Mouse (Mus musculus) cerebellum, adult (tissue): ENCODE measurements around the gene Ace3.

ENCODE experiments used
- ATAC-seq: cut with Nextera tagmentation; 2 replicates; pipeline ENCODE4 v1.9.2; 2017; ENCODE audit warnings: mild to moderate bottlenecking, moderate library complexity, mixed read lengths; ENCODE audit not compliant: insufficient number of reproducible peaks, low FRiP score, low TSS enrichment

Gene Ace3

GRCm38 (mm10) chr11:105994375-105994774 lies at the start of gene Ace3:
TSS of gene Ace3 (plus strand) at chr11:105994675.
- ATAC-seq: no peak

- ATAC-seq: no peak
These were observed 49.5 kb upstream of the Ace3 start for GRCm38 (mm10) chr11:105944770-105945672.

GRCm38 (mm10) chr11:105946694-105947154 lies 47.8 kb upstream of the Ace3 start:
- no peak for ATAC-seq

GRCm38 (mm10) chr11:105948255-105948654 lies 46.2 kb upstream of the Ace3 start:
- no peak for ATAC-seq

GRCm38 (mm10) chr11:105950519-105950918 lies 44.0 kb upstream of the Ace3 start:
- ATAC-seq: no peak

GRCm38 (mm10) chr11:105951601-105952044 lies 42.9 kb upstream of the Ace3 start:
- ATAC-seq: no peak

- no peak for ATAC-seq
These were observed 42.4 kb upstream of the Ace3 start for GRCm38 (mm10) chr11:105952111-105952510.

- no peak for ATAC-seq
These were observed 41.5 kb upstream of the Ace3 start, which contains the start of gene Cyb561 for GRCm38 (mm10) chr11:105952911-105953386. TSS of gene Cyb561 (minus strand) at chr11:105953336.

- ATAC-seq: no peak
These were observed 41.1 kb upstream of the Ace3 start for GRCm38 (mm10) chr11:105953402-105953801.

GRCm38 (mm10) chr11:105955815-105956430 lies 38.6 kb upstream of the Ace3 start:
- ATAC-seq: no peak

- ATAC-seq: no peak
These were observed 37.0 kb upstream of the Ace3 start for GRCm38 (mm10) chr11:105957501-105957900.

- ATAC-seq: no peak
These were observed 35.9 kb upstream of the Ace3 start for GRCm38 (mm10) chr11:105958566-105958965.

- no peak for ATAC-seq
These were observed 35.1 kb upstream of the Ace3 start for GRCm38 (mm10) chr11:105959355-105959754.

GRCm38 (mm10) chr11:105964691-105965090 lies 29.8 kb upstream of the Ace3 start:
- ATAC-seq: no peak

- ATAC-seq: no peak
These were observed 28.2 kb upstream of the Ace3 start for GRCm38 (mm10) chr11:105966288-105966687.

GRCm38 (mm10) chr11:105967741-105968574 lies 26.5 kb upstream of the Ace3 start, which contains the start of gene Ace:
TSS of gene Ace (plus strand) at chr11:105967945.
- ATAC-seq: no peak; the same call in 1 of the 2 replicates

- no peak for ATAC-seq
These were observed 25.5 kb upstream of the Ace3 start for GRCm38 (mm10) chr11:105968948-105969347.

- no peak for ATAC-seq
These were observed 25.0 kb upstream of the Ace3 start for GRCm38 (mm10) chr11:105969516-105969915.

- ATAC-seq: no peak
These were observed 19.9 kb upstream of the Ace3 start for GRCm38 (mm10) chr11:105974593-105974992.

GRCm38 (mm10) chr11:105975050-105975449 lies 19.4 kb upstream of the Ace3 start:
- ATAC-seq: peak; percentile 54; the same call in 1 of the 2 replicates
